Mouse (Mus musculus) megakaryocyte, embryonic 14.5 days (primary cell): ENCODE measurements at regions not wholly inside any gene's neighbourhood (a gene's known extent, or its start where the extent isn't known, plus 50 kb on each side); places are given as distances from the start of the nearest gene placed in this dataset.

Experiments
- H3K27me3 ChIP-seq: replicated peaks from 2 replicates; pipeline ENCODE3; 2012; ENCODE audit warnings: inconsistent platforms
- H3K36me3 ChIP-seq: replicated peaks from 2 replicates; pipeline ENCODE3; 2012; ENCODE audit warnings: low read length, inconsistent platforms, mixed read lengths
- H3K4me1 ChIP-seq: 2 replicates; pipeline ENCODE4 v1.6.1; 2012; ENCODE audit warnings: inconsistent platforms
- H3K4me3 ChIP-seq: replicated peaks from 2 replicates; pipeline ENCODE3; 2012; ENCODE audit warnings: moderate library complexity, mild to moderate bottlenecking, inconsistent platforms
- H3K9me3 ChIP-seq: 2 replicates; pipeline ENCODE4 v1.6.1; 2012; ENCODE audit warnings: inconsistent platforms
- FLI1 ChIP-seq: IDR thresholded peaks from 2 replicates; pipeline ENCODE4 v1.6.1; 2012; ENCODE audit warnings: low read length, inconsistent platforms, mixed read lengths
- GATA1 ChIP-seq: IDR thresholded peaks from 3 replicates; pipeline ENCODE4 v1.6.1; 2012; ENCODE audit warnings: mixed read lengths, low read length, inconsistent platforms, borderline replicate concordance

- no peaks in the 10 kb centered on the region for H3K27me3 ChIP-seq
- no peaks in the 10 kb centered on the region for H3K4me1 ChIP-seq
- TF ChIP-seq FLI1: no peak
- no peak for TF ChIP-seq GATA1
- H3K9me3 ChIP-seq: peaks cover 15% of the 10 kb centered on the region
- no peak overlapping the region for H3K4me3 ChIP-seq
- no peaks in the 10 kb centered on the region for H3K36me3 ChIP-seq
These were observed 188.8 kb upstream of the Jade1 start for GRCm38 (mm10) chr3:41366764-41367163.

- Histone ChIP-seq H3K36me3 (no peaks in the 10 kb centered on the region), H3K27me3 (no peaks in the 10 kb centered on the region), H3K4me3 (no peak overlapping the region), H3K4me1 (no peaks in the 10 kb centered on the region), H3K9me3 (peaks cover 14% of the 10 kb centered on the region; the same call in 1 of the 2 replicates)
- TF ChIP-seq FLI1 (no peak), GATA1 (no peak)
These were observed 189.3 kb upstream of the Jade1 start for GRCm38 (mm10) chr3:41366264-41366663.

GRCm38 (mm10) chr3:41365145-41365830, 190.2 kb upstream of the Jade1 start:
- Histone ChIP-seq H3K36me3 (no peaks in the 10 kb centered on the region), H3K4me1 (no peaks in the 10 kb centered on the region), H3K4me3 (no peak overlapping the region), H3K9me3 (0 out of 2 replicates have a peak, but pooled peaks cover 6% of the 10 kb centered on the region), H3K27me3 (no peaks in the 10 kb centered on the region)
- no peak for TF ChIP-seq FLI1
- TF ChIP-seq GATA1: no peak

- Histone ChIP-seq H3K4me3 (no peak overlapping the region), H3K9me3 (0 out of 2 replicates have a peak, but pooled peaks cover 3% of the 10 kb centered on the region), H3K36me3 (no peaks in the 10 kb centered on the region), H3K27me3 (no peaks in the 10 kb centered on the region), H3K4me1 (no peaks in the 10 kb centered on the region)
- no peak for TF ChIP-seq FLI1
These were observed 191.6 kb upstream of the Jade1 start for GRCm38 (mm10) chr3:41363947-41364346.

- Histone ChIP-seq H3K36me3 (no peaks in the 10 kb centered on the region), H3K27me3 (no peaks in the 10 kb centered on the region), H3K4me1 (no peaks in the 10 kb centered on the region), H3K9me3 (no peaks in the 10 kb centered on the region), H3K4me3 (no peak overlapping the region)
- TF ChIP-seq FLI1: no peak
- no peak for TF ChIP-seq GATA1
These were observed 195.3 kb upstream of the Jade1 start for GRCm38 (mm10) chr3:41360231-41360630.

- no peaks in the 10 kb centered on the region for H3K9me3 ChIP-seq
- no peaks in the 10 kb centered on the region for H3K4me1 ChIP-seq
- no peak for TF ChIP-seq FLI1
- no peak for TF ChIP-seq GATA1
- H3K4me3 ChIP-seq: no peak overlapping the region
- H3K36me3 ChIP-seq: no peaks in the 10 kb centered on the region
- no peaks in the 10 kb centered on the region for H3K27me3 ChIP-seq
These were observed 196.1 kb upstream of the Jade1 start for GRCm38 (mm10) chr3:41359458-41359857.

- no peaks in the 10 kb centered on the region for H3K4me1 ChIP-seq
- no peaks in the 10 kb centered on the region for H3K9me3 ChIP-seq
- H3K4me3 ChIP-seq: no peak overlapping the region
- TF ChIP-seq GATA1 (no peak), FLI1 (no peak)
- H3K27me3 ChIP-seq: no peaks in the 10 kb centered on the region
- H3K36me3 ChIP-seq: no peaks in the 10 kb centered on the region
These were observed 202.5 kb upstream of the Jade1 start for GRCm38 (mm10) chr3:41353021-41353420.

GRCm38 (mm10) chr3:41351786-41352185, 203.7 kb upstream of the Jade1 start:
- no peaks in the 10 kb centered on the region for H3K9me3 ChIP-seq
- H3K4me3 ChIP-seq: no peak overlapping the region
- no peaks in the 10 kb centered on the region for H3K36me3 ChIP-seq
- no peaks in the 10 kb centered on the region for H3K4me1 ChIP-seq
- H3K27me3 ChIP-seq: no peaks in the 10 kb centered on the region
- no peak for TF ChIP-seq FLI1
- no peak for TF ChIP-seq GATA1

- TF ChIP-seq GATA1 (no peak), FLI1 (no peak)
- H3K36me3 ChIP-seq: no peaks in the 10 kb centered on the region
- H3K27me3 ChIP-seq: no peaks in the 10 kb centered on the region
- no peaks in the 10 kb centered on the region for H3K4me1 ChIP-seq
- H3K4me3 ChIP-seq: no peak overlapping the region
- no peaks in the 10 kb centered on the region for H3K9me3 ChIP-seq
These were observed 204.3 kb upstream of the Jade1 start for GRCm38 (mm10) chr3:41351091-41351685.

- TF ChIP-seq GATA1 (no peak), FLI1 (no peak)
- no peak overlapping the region for H3K4me3 ChIP-seq
- no peaks in the 10 kb centered on the region for H3K4me1 ChIP-seq
These were observed 205.2 kb upstream of the Jade1 start for GRCm38 (mm10) chr3:41350331-41350730.

More at GRCm38 (mm10) chr3:41350331-41350730, 205.2 kb upstream of the Jade1 start:
- Histone ChIP-seq H3K36me3 (no peaks in the 10 kb centered on the region), H3K27me3 (no peaks in the 10 kb centered on the region), H3K9me3 (no peaks in the 10 kb centered on the region)
